ENCODE assay signal across 8 mouse cellular contexts in genomic region chr17:33092391-33093193, GRCm38 (mm10). TPM values are rescaled to one million over a fixed set of nuclear protein-coding genes. Genes with fewer than 3 reads are reported as not detected.
DNase-seq lines count a peak whose midpoint lies in the region; ATAC-seq lines count a peak whose summit lies in the region.

No protein-coding gene starts in this region.

- H3K9ac ChIP-seq in hindbrain, embryonic 14.5 days, result peak overlapping the region; percentile 74

- no peaks in the 10 kb centered on the region for H3K27me3 ChIP-seq in hindbrain, embryonic 14.5 days (ENCODE audit: control insufficient read depth, insufficient read depth, low read length)

- peak overlapping the region; percentile 82 for H3K4me2 ChIP-seq in hindbrain, embryonic 14.5 days (replicated peaks)

- H3K36me3 ChIP-seq in hindbrain, embryonic 14.5 days (replicated peaks; ENCODE audit: control insufficient read depth, insufficient read depth), result no peaks in the 10 kb centered on the region

- peaks cover 11% of the 10 kb centered on the region for H3K4me1 ChIP-seq in hindbrain, embryonic 14.5 days (replicated peaks; ENCODE audit: control insufficient read depth, insufficient read depth, low read length)

- H3K9me3 ChIP-seq in hindbrain, embryonic 14.5 days (ENCODE audit: control insufficient read depth, low read length), result no peaks in the 10 kb centered on the region

- peak; percentile 85 for ATAC-seq in hindbrain, embryonic 14.5 days (ENCODE audit: low FRiP score)

- DNase-seq in WW6 (ENCODE audit: low read depth, low spot score), result peak; percentile 56
- DNase-seq in cerebellum, postnatal 36 days, result peak; percentile 84 to 87
- peak; percentile 79 to 89 for DNase-seq in frontal cortex, postnatal 36 days (ENCODE audit: low spot score in 2 of 2)
- DNase-seq in hindbrain, embryonic 14.5 days (ENCODE audit: low spot score), result peak; percentile 83
- peak; percentile 70 to 73 for DNase-seq in layer of hippocampus, postnatal 25 days (ENCODE audit: extremely low spot score in 1 of 2, low spot score in 1 of 2)
- DNase-seq in lung, postnatal 14 days, result peak; percentile 82
- peak; percentile 69 for DNase-seq in retina, adult 2 months (ENCODE audit: low read depth, low spot score)
- DNase-seq in thymus, postnatal 25 days, result peak; percentile 75

- 2% methylated on average over 27 of the region's 31 CpGs for WGBS in hindbrain, embryonic 14.5 days

- H3K4me3 ChIP-seq in hindbrain, embryonic 14.5 days (replicated peaks; ENCODE audit: low read length), result peak overlapping the region; percentile 56

- H3K27ac ChIP-seq in hindbrain, embryonic 14.5 days, result peak overlapping the region; percentile 92

RNA-seq across cellular contexts. Expression of gene Zfp563, which starts 3.5 kb away (rescaled TPM):
- 20.9 and 25.6 TPM in 2 replicates for polyA plus RNA-seq in hindbrain, embryonic 14.5 days (2014; fragmentation: Nextera tagmentation; extraction: Ambion mirVana)
- total RNA-seq in layer of hippocampus, postnatal 25 days (2021), result 10 to 100 TPM; 17.9 to 21.8 TPM

RNA-seq across cellular contexts. Expression of gene 4921501E09Rik, which starts 24.7 kb away (rescaled TPM):
- polyA plus RNA-seq in hindbrain, embryonic 14.5 days (2014; fragmentation: Nextera tagmentation; extraction: Ambion mirVana), result not detected in 2 replicates
- not detected for total RNA-seq in layer of hippocampus, postnatal 25 days (2021)

RNA-seq across cellular contexts. Expression of gene Morc2b, which starts 46.9 kb away (rescaled TPM):
- polyA plus RNA-seq in hindbrain, embryonic 14.5 days (2014; fragmentation: Nextera tagmentation; extraction: Ambion mirVana), result 0.47 and 0.58 TPM in 2 replicates
- total RNA-seq in layer of hippocampus, postnatal 25 days (2021), result 1 to 10 TPM; 2.4 to 3.3 TPM

RNA-seq across cellular contexts. Expression of gene Zfp763, which starts 59.4 kb away (rescaled TPM):
- 29.1 and 31.2 TPM in 2 replicates for polyA plus RNA-seq in hindbrain, embryonic 14.5 days (2014; fragmentation: Nextera tagmentation; extraction: Ambion mirVana)
- total RNA-seq in layer of hippocampus, postnatal 25 days (2021), result 10 to 100 TPM; 19.9 to 22.4 TPM

Comparison
In these comparisons a context has a peak if more than half of its experiments do, and no peak if none do; other contexts are left out.
1. Peak in every context shown above with its lines: DNase-seq, ATAC-seq, H3K4me3 ChIP-seq and H3K27ac ChIP-seq.